Mouse (Mus musculus): ENCODE measurements around the gene Tmem273. TPM values are rescaled to one million over a fixed set of nuclear protein-coding genes. Genes with fewer than 3 reads are reported as not detected.

Gene Tmem273
- polyA plus RNA-seq, 1 experiment from 2014 or later: 0.55 TPM

- ATAC-seq (ENCODE audit: insufficient number of reproducible peaks, insufficient read depth, low FRiP score, low read depth): no peak
- no peaks in the 10 kb centered on the region for H3K27me3 ChIP-seq (ENCODE audit: control insufficient read depth, insufficient read depth, low read length)
- no peak overlapping the region for H3K27ac ChIP-seq (ENCODE audit: low read length)
- WGBS: 93% methylated on average over 10 of the region's 10 CpGs
- no peaks in the 10 kb centered on the region; the same call in 1 of the 2 replicates for H3K36me3 ChIP-seq (ENCODE audit: control insufficient read depth, insufficient read depth, low read length)
- H3K9ac ChIP-seq (replicated peaks; ENCODE audit: low read depth, low read length): no peak overlapping the region
- H3K9me3 ChIP-seq (ENCODE audit: control insufficient read depth, low read depth, low read length): no peaks in the 10 kb centered on the region
- H3K4me1 ChIP-seq (ENCODE audit: control insufficient read depth, insufficient read depth, low read length): peaks cover 29% of the 10 kb centered on the region
- no peak overlapping the region for H3K4me3 ChIP-seq (ENCODE audit: low read depth, low read length)
- peak overlapping the region; percentile 59 for H3K4me2 ChIP-seq (replicated peaks; ENCODE audit: low read depth, low read length)
Observed at GRCm38 (mm10) chr14:32858361-32858760, 72.6 kb downstream of the Tmem273 start.

- Histone ChIP-seq H3K27me3 (ENCODE audit: control insufficient read depth, insufficient read depth, low read length) (no peaks in the 10 kb centered on the region), H3K9me3 (ENCODE audit: control insufficient read depth, low read depth, low read length) (no peaks in the 10 kb centered on the region), H3K4me3 (ENCODE audit: low read depth, low read length) (no peak overlapping the region), H3K9ac (replicated peaks; ENCODE audit: low read depth, low read length) (no peak overlapping the region), H3K4me2 (replicated peaks; ENCODE audit: low read depth, low read length) (peak overlapping the region; percentile 59; the same call in 1 of the 2 replicates), H3K4me1 (ENCODE audit: control insufficient read depth, insufficient read depth, low read length) (peaks cover 29% of the 10 kb centered on the region), H3K36me3 (ENCODE audit: control insufficient read depth, insufficient read depth, low read length) (peaks cover 1% of the 10 kb centered on the region; the same call in 1 of the 2 replicates), H3K27ac (ENCODE audit: low read length) (0 out of 2 replicates have a peak overlapping the region, but pooled peaks have one; percentile 7)
- ATAC-seq (ENCODE audit: insufficient number of reproducible peaks, insufficient read depth, low FRiP score, low read depth): no peak
- WGBS: 74% methylated on average over 6 of the region's 6 CpGs
Observed at GRCm38 (mm10) chr14:32858941-32859510, 73.3 kb downstream of the Tmem273 start.

DNA sequence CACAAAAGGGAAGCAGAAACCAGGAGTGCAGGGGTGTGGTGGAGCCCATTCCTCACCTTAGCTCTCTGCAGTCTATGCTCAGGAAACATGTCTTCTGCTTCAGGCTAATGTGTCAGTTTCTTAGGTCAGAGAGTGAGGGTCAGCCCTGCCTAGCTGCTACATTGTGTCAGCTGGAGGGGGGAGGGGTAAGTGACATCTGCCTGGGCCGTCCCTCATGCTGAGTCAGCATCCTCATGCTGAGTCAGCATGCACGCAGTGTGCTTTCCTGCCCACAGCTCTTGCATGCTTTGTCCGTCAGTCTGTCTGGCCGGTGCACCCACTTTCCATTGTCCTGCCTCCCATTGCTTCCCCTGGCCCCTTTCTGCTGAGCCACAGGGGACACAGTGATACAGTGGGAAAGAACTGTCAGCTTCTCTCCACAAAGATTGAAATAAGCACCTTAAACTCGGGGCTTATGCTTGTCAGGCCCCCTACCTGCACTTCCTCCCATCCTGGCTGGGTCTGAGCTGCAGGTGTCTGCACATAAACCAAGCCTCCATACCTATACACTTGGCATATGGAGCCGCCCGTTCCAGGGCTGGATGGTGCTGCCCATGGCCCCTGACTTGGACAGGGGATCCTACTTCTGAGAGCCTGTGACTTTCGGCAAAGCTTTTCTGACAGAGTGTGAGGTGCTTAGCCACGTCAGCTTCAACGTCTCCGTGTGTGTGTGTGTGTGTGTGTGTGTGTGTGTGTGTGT is 74.2 kb downstream of the Tmem273 start:
- Histone ChIP-seq H3K4me3 (ENCODE audit: low read depth, low read length) (no peak overlapping the region), H3K27ac (ENCODE audit: low read length) (0 out of 2 replicates have a peak overlapping the region, but pooled peaks have one; percentile 29), H3K36me3 (ENCODE audit: control insufficient read depth, insufficient read depth, low read length) (peaks cover 10% of the 10 kb centered on the region; the same call in 1 of the 2 replicates), H3K9ac (replicated peaks; ENCODE audit: low read depth, low read length) (no peak overlapping the region), H3K27me3 (ENCODE audit: control insufficient read depth, insufficient read depth, low read length) (no peaks in the 10 kb centered on the region), H3K4me2 (replicated peaks; ENCODE audit: low read depth, low read length) (0 out of 2 replicates have a peak overlapping the region, but pooled peaks have one; percentile 1), H3K4me1 (ENCODE audit: control insufficient read depth, insufficient read depth, low read length) (peaks cover 29% of the 10 kb centered on the region), H3K9me3 (ENCODE audit: control insufficient read depth, low read depth, low read length) (no peaks in the 10 kb centered on the region)
- ATAC-seq (ENCODE audit: insufficient number of reproducible peaks, insufficient read depth, low FRiP score, low read depth): no peak
- WGBS: 54% methylated on average over 11 of the region's 11 CpGs

DNA sequence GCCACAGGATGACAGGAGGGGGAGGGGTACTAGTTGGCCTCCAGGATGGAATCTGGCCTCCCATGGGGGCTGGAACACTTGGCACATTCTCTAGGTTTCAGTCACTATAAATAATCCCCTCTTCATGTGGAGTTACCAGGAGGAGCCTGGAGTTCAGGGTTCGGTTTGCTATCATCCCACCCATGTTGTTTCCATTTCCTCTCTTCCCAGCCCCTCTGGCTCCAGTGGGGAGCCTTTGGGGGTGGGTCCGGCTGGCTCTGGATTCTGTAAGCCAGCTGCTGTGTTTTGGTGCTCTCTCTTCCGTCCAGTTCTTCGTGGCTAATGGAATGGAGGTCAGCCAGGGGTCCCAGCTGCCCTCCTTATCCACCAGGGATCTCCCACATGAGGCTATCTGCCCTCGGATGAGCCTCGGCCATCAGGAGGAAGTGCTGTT is 75.4 kb downstream of the Tmem273 start:
- Histone ChIP-seq H3K27me3 (ENCODE audit: control insufficient read depth, insufficient read depth, low read length) (no peaks in the 10 kb centered on the region), H3K4me2 (replicated peaks; ENCODE audit: low read depth, low read length) (no peak overlapping the region), H3K36me3 (ENCODE audit: control insufficient read depth, insufficient read depth, low read length) (peaks cover 10% of the 10 kb centered on the region; the same call in 1 of the 2 replicates), H3K4me1 (ENCODE audit: control insufficient read depth, insufficient read depth, low read length) (peaks cover 29% of the 10 kb centered on the region), H3K9ac (replicated peaks; ENCODE audit: low read depth, low read length) (no peak overlapping the region), H3K27ac (ENCODE audit: low read length) (peak overlapping the region; percentile 70; the same call in 1 of the 2 replicates), H3K4me3 (ENCODE audit: low read depth, low read length) (no peak overlapping the region), H3K9me3 (ENCODE audit: control insufficient read depth, low read depth, low read length) (no peaks in the 10 kb centered on the region)
- peak; percentile 77 for ATAC-seq (ENCODE audit: insufficient number of reproducible peaks, insufficient read depth, low FRiP score, low read depth)
- WGBS: 11% methylated on average over 6 of the region's 6 CpGs

- Histone ChIP-seq H3K4me1 (ENCODE audit: control insufficient read depth, insufficient read depth, low read length) (peaks cover 29% of the 10 kb centered on the region), H3K9me3 (ENCODE audit: control insufficient read depth, low read depth, low read length) (no peaks in the 10 kb centered on the region), H3K4me3 (ENCODE audit: low read depth, low read length) (no peak overlapping the region), H3K27me3 (ENCODE audit: control insufficient read depth, insufficient read depth, low read length) (no peaks in the 10 kb centered on the region), H3K36me3 (ENCODE audit: control insufficient read depth, insufficient read depth, low read length) (peaks cover 10% of the 10 kb centered on the region; the same call in 1 of the 2 replicates), H3K9ac (replicated peaks; ENCODE audit: low read depth, low read length) (no peak overlapping the region), H3K27ac (ENCODE audit: low read length) (peak overlapping the region; percentile 70; the same call in 1 of the 2 replicates), H3K4me2 (replicated peaks; ENCODE audit: low read depth, low read length) (no peak overlapping the region)
- 67% methylated on average over 2 of the region's 2 CpGs for WGBS
- no peak for ATAC-seq (ENCODE audit: insufficient number of reproducible peaks, insufficient read depth, low FRiP score, low read depth)
Observed at GRCm38 (mm10) chr14:32861656-32862055, 75.9 kb downstream of the Tmem273 start.

DNA sequence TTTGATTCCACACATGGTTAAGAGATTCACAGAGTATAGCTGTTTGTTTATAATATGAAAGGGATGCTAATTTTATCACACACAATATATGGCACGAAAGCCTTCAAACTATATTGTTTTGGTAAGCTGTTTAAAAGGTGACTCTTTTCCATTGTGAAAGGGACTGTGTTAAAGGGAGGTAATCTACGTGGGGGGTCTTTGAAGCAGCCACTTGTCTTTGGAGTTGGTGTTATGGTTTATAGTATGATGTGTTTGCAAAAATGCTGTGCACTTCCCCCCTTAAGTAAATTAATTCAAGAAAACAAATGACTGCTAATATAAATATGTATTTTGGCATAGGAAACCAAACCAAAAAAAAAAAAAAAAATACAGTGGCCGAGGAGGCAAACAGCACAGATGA is 79.6 kb downstream of the Tmem273 start:
- H3K9me3 ChIP-seq (ENCODE audit: control insufficient read depth, low read depth, low read length): no peaks in the 10 kb centered on the region
- no peak overlapping the region for H3K4me3 ChIP-seq (ENCODE audit: low read depth, low read length)
- H3K36me3 ChIP-seq (ENCODE audit: control insufficient read depth, insufficient read depth, low read length): peaks cover 10% of the 10 kb centered on the region; the same call in 1 of the 2 replicates
- ATAC-seq (ENCODE audit: insufficient number of reproducible peaks, insufficient read depth, low FRiP score, low read depth): no peak
- H3K4me1 ChIP-seq (ENCODE audit: control insufficient read depth, insufficient read depth, low read length): peaks cover 13% of the 10 kb centered on the region
- no peaks in the 10 kb centered on the region for H3K27me3 ChIP-seq (ENCODE audit: control insufficient read depth, insufficient read depth, low read length)
- H3K4me2 ChIP-seq (replicated peaks; ENCODE audit: low read depth, low read length): no peak overlapping the region
- H3K27ac ChIP-seq (ENCODE audit: low read length): no peak overlapping the region
- 68% methylated on average over 3 of the region's 3 CpGs for WGBS
- H3K9ac ChIP-seq (replicated peaks; ENCODE audit: low read depth, low read length): no peak overlapping the region

Other genes with a start within 250 kb of the Tmem273 start
- gene Prrxl1, start 186.6 kb upstream of the Tmem273 start, polyA plus RNA-seq (2014; fragmentation: Nextera tagmentation; extraction: Ambion mirVana): 0.74 and 1.1 TPM in 2 replicates
- 0.04 and 0.06 TPM in 2 replicates for gene 3425401B19Rik, start 100.7 kb upstream of the Tmem273 start, polyA plus RNA-seq (2014; fragmentation: Nextera tagmentation; extraction: Ambion mirVana)
- 0.23 and 0.29 TPM in 2 replicates for gene Fam170b, start 48.0 kb downstream of the Tmem273 start, polyA plus RNA-seq (2014; fragmentation: Nextera tagmentation; extraction: Ambion mirVana)
- 43.6 and 44.6 TPM in 2 replicates for gene Vstm4, start 70.8 kb downstream of the Tmem273 start, polyA plus RNA-seq (2014; fragmentation: Nextera tagmentation; extraction: Ambion mirVana)
- gene Lrrc18, start 205.4 kb downstream of the Tmem273 start, polyA plus RNA-seq (2014; fragmentation: Nextera tagmentation; extraction: Ambion mirVana): 0.16 and 0.56 TPM in 2 replicates

Measured in stomach, embryonic 14.5 days (tissue).